Mouse (Mus musculus): ENCODE measurements at regions not wholly inside any gene's neighbourhood (a gene's known extent, or its start where the extent isn't known, plus 50 kb on each side); places are given as distances from the start of the nearest gene placed in this dataset.
"Not testable (repeated sequence)": the region's sequence is repeated elsewhere in the genome, so short reads cannot be mapped to it uniquely, and the experiment has no call there.

DNA sequence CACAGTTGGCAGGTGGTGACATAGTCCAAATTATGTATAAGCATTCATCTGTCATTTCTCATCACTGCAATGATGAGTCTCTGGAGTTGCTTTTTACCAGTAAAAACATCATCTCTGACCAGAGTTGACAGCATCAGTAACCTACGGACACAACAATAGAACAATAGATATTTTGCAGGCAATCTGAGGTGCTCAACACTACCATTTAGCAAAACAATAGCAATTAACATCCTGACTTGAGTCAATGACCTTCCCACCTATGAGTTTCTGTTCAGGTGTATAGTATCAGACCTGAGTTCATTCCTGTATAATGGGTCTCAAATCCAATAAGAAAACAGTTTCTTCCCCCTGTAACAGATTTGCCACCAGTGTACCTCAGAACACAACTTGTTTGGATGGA lies 126.1 kb upstream of the Crygf start:
- WGBS: 79% methylated on average over 1 of the region's 1 CpGs
- H3K4me3 ChIP-seq (ENCODE audit: low read length): no peak overlapping the region
- no peak for TF ChIP-seq CTCF (IDR thresholded peaks at IDR 0.05; ENCODE audit: low read depth)
- DNase-seq (ENCODE audit: low spot score) (no peak), ATAC-seq (no peak)
- no peak overlapping the region for H3K4me2 ChIP-seq (ENCODE audit: low read depth, low read length)
- H3K27me3 ChIP-seq (ENCODE audit: insufficient read depth, low read length): no peaks in the 10 kb centered on the region
- no peaks in the 10 kb centered on the region for H3K9me3 ChIP-seq (ENCODE audit: low read length)
- H3K4me1 ChIP-seq (ENCODE audit: insufficient read depth, low read length): no peaks in the 10 kb centered on the region
- no peaks in the 10 kb centered on the region for H3K36me3 ChIP-seq (ENCODE audit: insufficient read depth, low read length)
- no peak overlapping the region for H3K9ac ChIP-seq (replicated peaks; ENCODE audit: low read length)
- no peak overlapping the region for H3K27ac ChIP-seq

DNA sequence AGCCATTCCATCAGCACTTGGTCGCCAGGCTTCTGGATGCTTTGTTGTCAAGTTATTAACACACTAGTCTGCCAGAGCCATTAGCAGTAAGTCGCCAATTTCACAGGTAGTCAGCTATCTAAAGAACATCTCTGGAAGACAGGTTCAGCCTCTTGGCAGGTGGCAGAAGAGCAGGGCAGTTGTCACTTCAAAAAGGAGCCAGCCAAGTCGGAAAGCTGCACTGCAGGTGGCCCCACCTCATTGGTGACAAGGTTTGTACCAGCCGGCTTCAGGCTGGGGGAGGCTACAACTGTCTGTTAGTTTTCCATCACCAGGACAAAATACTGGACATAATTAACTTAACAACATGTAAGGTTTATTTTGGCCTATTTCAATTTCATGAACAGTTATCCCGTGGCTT lies 105.5 kb upstream of the Crygf start:
- no peaks in the 10 kb centered on the region for H3K4me1 ChIP-seq (ENCODE audit: insufficient read depth, low read length)

DNA sequence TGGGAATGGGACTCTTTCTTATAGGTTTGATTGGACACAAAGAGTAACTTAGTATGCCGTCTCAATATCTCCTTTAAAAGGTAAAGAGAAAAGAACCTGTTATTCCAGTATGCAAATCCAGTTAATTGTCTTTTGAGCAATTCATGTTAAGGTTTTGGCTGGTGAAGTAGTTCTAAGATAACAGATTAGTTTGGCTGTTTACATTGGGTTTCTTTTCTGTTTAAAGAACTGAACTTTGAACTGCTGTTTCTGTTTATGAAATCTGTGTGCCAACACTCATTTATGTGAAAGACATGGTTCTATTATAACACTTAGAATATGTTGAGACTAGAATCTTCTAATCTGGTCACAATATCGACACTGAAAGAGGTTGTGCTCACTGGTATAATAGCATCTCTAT lies 85.2 kb upstream of the Crygf start:
- DNase-seq (ENCODE audit: low spot score) (no peak), ATAC-seq (no peak)
- Histone ChIP-seq H3K27me3 (ENCODE audit: insufficient read depth, low read length) (no peaks in the 10 kb centered on the region), H3K9ac (replicated peaks; ENCODE audit: low read length) (no peak overlapping the region), H3K36me3 (ENCODE audit: insufficient read depth, low read length) (no peaks in the 10 kb centered on the region), H3K4me2 (ENCODE audit: low read depth, low read length) (no peak overlapping the region), H3K9me3 (ENCODE audit: low read length) (no peaks in the 10 kb centered on the region), H3K4me3 (ENCODE audit: low read length) (no peak overlapping the region), H3K27ac (no peak overlapping the region), H3K4me1 (ENCODE audit: insufficient read depth, low read length) (no peaks in the 10 kb centered on the region)
- 78% methylated on average over 2 of the region's 2 CpGs for WGBS
- TF ChIP-seq CTCF (IDR thresholded peaks at IDR 0.05; ENCODE audit: low read depth): no peak

More for the DNA sequence above, 105.5 kb upstream of the Crygf start:
- WGBS: 61% methylated on average over 5 of the region's 5 CpGs
- H3K9me3 ChIP-seq (ENCODE audit: low read length): no peaks in the 10 kb centered on the region
- DNase-seq (ENCODE audit: low spot score): no peak
- TF ChIP-seq CTCF (IDR thresholded peaks at IDR 0.05; ENCODE audit: low read depth): no peak
- no peak for ATAC-seq
- no peak overlapping the region for H3K4me2 ChIP-seq (ENCODE audit: low read depth, low read length)
- H3K4me3 ChIP-seq (ENCODE audit: low read length): no peak overlapping the region
- H3K9ac ChIP-seq (replicated peaks; ENCODE audit: low read length): no peak overlapping the region
- no peak overlapping the region for H3K27ac ChIP-seq
- H3K36me3 ChIP-seq (ENCODE audit: insufficient read depth, low read length): no peaks in the 10 kb centered on the region
- H3K27me3 ChIP-seq (ENCODE audit: insufficient read depth, low read length): no peaks in the 10 kb centered on the region

DNA sequence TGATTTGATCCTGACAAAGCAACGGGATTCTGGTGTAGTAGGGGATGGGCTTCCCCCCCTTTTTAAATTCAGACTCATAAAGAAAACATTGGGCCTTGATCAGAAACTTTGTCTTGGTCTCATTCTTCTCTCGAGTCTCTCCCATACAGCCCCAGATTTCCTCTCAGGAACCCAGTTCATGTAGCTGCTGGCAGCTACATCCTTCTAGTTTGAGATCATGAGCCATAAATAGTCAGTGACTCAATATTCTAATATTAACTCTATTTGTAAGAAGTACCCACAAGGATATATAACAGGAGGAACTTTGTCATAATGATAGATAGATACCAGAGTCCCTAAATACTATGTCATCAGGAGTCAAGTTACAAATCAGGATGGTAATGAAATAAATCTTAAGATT lies 79.3 kb upstream of the Crygf start:
- no peaks in the 10 kb centered on the region for H3K4me1 ChIP-seq (ENCODE audit: insufficient read depth, low read length)
- H3K27ac ChIP-seq: no peak overlapping the region
- no peak for DNase-seq (ENCODE audit: low spot score)
- WGBS: 59% methylated on average over 2 of the region's 2 CpGs
- H3K4me3 ChIP-seq (ENCODE audit: low read length): no peak overlapping the region
- no peaks in the 10 kb centered on the region for H3K27me3 ChIP-seq (ENCODE audit: insufficient read depth, low read length)
- no peaks in the 10 kb centered on the region for H3K9me3 ChIP-seq (ENCODE audit: low read length)
- H3K4me2 ChIP-seq (ENCODE audit: low read depth, low read length): no peak overlapping the region
- H3K9ac ChIP-seq (replicated peaks; ENCODE audit: low read length): no peak overlapping the region
- no peak for TF ChIP-seq CTCF (IDR thresholded peaks at IDR 0.05; ENCODE audit: low read depth)
- no peak for ATAC-seq
- H3K36me3 ChIP-seq (ENCODE audit: insufficient read depth, low read length): no peaks in the 10 kb centered on the region

DNA sequence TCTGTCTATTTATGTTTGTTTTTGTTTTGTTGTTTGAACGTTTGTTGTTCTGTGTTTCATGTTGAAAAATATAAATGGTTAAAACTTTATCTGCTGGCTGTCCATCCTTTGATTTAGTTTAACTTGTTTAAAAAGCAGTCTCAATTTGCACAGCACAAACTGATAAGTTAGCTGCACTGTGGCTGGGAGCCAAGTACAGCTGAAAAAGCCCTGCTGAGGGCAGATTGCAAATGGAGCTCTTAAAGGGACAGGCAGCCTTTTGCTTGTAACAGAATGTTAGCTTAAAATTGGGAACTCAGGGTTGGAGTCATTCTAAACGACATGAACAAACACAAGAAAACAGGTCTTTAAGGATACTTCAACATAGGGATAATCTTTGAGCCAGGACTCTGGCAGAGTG lies 52.6 kb upstream of the Crygf start:
- H3K9ac ChIP-seq (replicated peaks; ENCODE audit: low read length); ATAC-seq; H3K27me3 ChIP-seq (ENCODE audit: insufficient read depth, low read length); H3K4me2 ChIP-seq (ENCODE audit: low read depth, low read length); H3K27ac ChIP-seq; DNase-seq (ENCODE audit: low spot score); H3K9me3 ChIP-seq (ENCODE audit: low read length); H3K36me3 ChIP-seq (ENCODE audit: insufficient read depth, low read length); H3K4me3 ChIP-seq (ENCODE audit: low read length); H3K4me1 ChIP-seq (ENCODE audit: insufficient read depth, low read length): not testable (repeated sequence)
- WGBS: 73% methylated on average over 2 of the region's 2 CpGs

Measured in hindbrain, postnatal 0 days (tissue).